Mouse (Mus musculus) CD4-positive, CD25-positive, alpha-beta regulatory T cell, adult 4 months (primary cell): Measurements from ENCODE around the gene Crhbp. TPM values are rescaled to one million over a fixed set of nuclear protein-coding genes. Genes with fewer than 3 reads are reported as not detected.
A peak's percentile ranks its signal among the peaks of the same experiment; 100 is the strongest.

Source experiments
- ATAC-seq: one replicate; pipeline ENCODE4 v1.8.0; 2017
- polyA plus RNA-seq, 2 experiments: library from polyadenylated mRNA; unstranded; fragments of 100-300 nt; shearing (Covaris generic); gene quantifications; one replicate each; pipeline ENCODE4 v1.2.1; 2017

Gene Crhbp
- not detected for polyA plus RNA-seq

DNA sequence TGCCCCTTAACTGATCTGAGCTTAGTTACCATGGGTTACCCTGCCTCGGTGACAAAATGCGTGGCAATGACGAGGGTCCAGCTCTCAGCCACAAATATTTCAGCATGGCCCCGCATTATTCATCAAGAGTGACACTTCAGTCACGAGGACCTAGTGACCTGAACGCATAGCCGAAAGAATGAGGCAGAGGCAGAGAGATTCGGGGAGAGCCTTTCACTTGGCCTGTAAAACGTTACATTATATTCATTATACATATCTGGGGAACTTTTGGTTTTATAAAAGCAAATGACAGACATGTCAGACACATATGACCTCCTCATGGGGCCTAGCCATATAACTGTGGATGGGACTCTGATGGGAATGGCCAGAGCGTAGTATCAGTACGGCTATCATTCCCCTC, at the start of gene Crhbp:
Gene Crhbp, minus strand, starts transcription at position 101 of the 400 bp plus-strand sequence.
- no peak for ATAC-seq

GRCm38 (mm10) chr13:95493296-95493695, 48.6 kb upstream of the Crhbp start:
- no peak for ATAC-seq

GRCm38 (mm10) chr13:95491327-95491726, 46.6 kb upstream of the Crhbp start:
- ATAC-seq: no peak

GRCm38 (mm10) chr13:95484664-95485063, 39.9 kb upstream of the Crhbp start:
- no peak for ATAC-seq

GRCm38 (mm10) chr13:95481428-95481827, 36.7 kb upstream of the Crhbp start:
- ATAC-seq: peak; percentile 47

DNA sequence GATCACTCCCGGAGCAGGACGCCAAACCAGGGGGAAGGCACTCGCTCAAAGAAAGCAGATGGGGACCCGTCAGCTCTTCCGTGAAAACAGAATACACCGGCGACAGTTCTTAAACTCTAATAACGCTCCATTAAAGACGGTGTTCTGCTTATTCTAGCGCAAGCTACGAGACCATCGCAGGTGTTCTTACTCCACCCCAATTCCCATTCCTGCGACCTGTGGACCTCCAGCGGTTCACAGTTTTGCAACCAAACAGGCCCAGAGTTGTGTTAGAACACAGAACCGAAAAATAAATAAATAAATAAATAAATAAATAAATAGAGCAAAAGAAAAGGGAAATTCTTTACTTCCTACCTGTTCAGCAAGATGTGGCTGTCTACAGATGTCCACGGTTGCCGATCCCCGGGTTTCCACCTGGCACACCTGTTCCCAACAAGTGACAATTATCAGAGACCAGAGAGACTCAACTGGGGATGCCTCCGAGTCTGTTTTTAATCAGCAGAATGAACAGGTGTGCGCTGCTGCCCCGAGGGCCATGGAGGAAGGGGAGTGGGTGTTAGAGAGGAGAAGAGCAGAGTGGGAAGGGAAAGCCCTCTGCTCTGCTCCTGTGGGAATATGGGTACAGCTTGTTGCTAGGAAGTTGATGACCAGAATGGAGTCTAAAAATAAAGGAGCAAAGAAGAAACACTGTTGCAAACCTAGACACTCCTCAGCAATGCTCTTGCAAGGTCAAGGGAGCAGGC, 34.1 kb upstream of the Crhbp start, which contains the start of gene S100z:
Gene S100z, minus strand, starts transcription at position 51 of the 743 bp plus-strand sequence.
- ATAC-seq: no peak

GRCm38 (mm10) chr13:95477173-95477572, 32.4 kb upstream of the Crhbp start:
- no peak for ATAC-seq

- ATAC-seq: no peak
These were observed 30.4 kb upstream of the Crhbp start for GRCm38 (mm10) chr13:95475124-95475523.

- no peak for ATAC-seq
These were observed 29.6 kb upstream of the Crhbp start for GRCm38 (mm10) chr13:95474294-95474693.

- ATAC-seq: no peak
These were observed 26.2 kb upstream of the Crhbp start for GRCm38 (mm10) chr13:95470970-95471369.

- no peak for ATAC-seq
These were observed 6.8 kb upstream of the Crhbp start for GRCm38 (mm10) chr13:95451529-95451928.

- ATAC-seq: no peak
These were observed 6.0 kb upstream of the Crhbp start for GRCm38 (mm10) chr13:95450636-95451210.

DNA sequence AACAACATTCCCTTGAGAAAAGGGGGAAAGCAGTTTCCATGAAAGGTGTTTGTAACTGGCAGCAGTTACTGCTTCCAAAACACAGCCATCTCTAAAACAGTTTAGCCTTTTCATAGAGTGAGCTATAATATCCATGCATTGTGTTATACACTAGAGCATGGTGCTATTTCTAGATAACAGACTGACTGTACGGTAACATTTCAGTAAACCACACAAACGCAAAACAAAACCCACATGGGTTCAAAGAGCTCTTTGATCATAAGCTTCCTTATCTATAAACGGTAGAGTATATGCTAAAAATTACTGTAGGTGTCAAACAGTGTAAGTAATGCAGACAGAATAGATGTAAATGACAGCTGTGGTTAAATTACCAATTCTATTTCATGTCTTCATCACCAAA, 5.0 kb upstream of the Crhbp start:
- no peak for ATAC-seq

GRCm38 (mm10) chr13:95444291-95444690, 433 bp downstream of the Crhbp start:
- no peak for ATAC-seq

GRCm38 (mm10) chr13:95443376-95444233, 1.1 kb downstream of the Crhbp start:
- ATAC-seq: no peak

GRCm38 (mm10) chr13:95442901-95443300, 1.8 kb downstream of the Crhbp start:
- ATAC-seq: no peak

GRCm38 (mm10) chr13:95439569-95439968, 5.2 kb downstream of the Crhbp start:
- ATAC-seq: no peak

GRCm38 (mm10) chr13:95431760-95432159, 13.0 kb downstream of the Crhbp start:
- ATAC-seq: no peak

DNA sequence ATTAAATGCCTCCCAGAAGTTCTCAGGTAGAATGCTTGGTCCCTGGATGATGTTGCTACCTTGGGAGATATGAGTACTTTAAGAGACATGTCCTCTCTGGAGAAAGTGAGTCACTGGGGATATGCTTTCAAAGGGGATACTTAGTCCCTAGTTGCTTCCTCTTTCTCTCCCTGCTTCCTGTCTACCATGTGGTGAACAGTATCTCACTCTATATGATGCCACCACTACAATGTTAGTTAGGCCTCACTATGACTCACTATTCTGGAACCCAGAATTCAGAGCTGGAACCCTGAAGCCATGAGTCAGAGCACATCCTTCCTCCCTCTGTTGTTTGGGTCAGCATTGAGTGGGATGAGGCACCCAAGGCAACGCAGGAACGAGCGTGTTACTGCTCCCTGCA, 17.2 kb downstream of the Crhbp start:
- ATAC-seq: no peak

- ATAC-seq: no peak
These were observed 18.3 kb downstream of the Crhbp start for GRCm38 (mm10) chr13:95426421-95426820.

DNA sequence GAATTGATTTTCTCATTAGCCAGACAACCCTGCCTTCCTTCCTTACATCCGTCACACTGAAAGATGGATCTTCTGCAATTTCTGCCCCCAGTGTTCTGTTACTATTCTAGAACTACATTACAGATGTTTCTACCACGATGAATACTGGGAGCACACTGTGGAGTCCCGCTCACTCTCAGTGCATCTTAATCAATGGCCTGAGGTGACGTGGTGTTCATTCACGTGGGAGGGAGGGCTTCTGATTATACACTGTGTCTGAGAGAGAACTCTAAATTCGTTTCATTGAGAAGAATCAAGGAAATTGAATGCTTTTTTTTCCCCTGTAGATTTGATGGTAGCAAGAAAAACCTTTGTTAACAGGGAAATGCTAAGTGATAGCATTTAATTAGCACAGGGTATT, 19.2 kb downstream of the Crhbp start:
- no peak for ATAC-seq

DNA sequence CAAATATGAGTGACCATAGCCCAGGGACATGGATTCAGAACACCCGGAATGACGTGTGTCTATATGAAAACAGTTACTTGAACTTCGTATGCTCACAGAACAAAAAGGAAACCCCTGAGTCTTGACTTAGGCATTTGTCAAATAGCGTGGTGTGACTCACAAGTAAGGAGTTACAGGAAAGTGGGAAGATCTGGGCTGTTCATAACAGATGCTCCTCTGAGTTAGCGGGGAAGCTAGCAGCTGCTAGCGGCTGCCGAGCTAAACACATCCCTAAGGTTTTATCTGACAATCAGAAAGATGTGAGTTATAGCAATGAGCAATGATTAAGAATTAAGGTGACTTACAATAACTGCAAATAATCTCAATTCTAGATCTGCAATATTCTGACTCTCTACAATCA, 19.8 kb downstream of the Crhbp start:
- ATAC-seq: no peak

DNA sequence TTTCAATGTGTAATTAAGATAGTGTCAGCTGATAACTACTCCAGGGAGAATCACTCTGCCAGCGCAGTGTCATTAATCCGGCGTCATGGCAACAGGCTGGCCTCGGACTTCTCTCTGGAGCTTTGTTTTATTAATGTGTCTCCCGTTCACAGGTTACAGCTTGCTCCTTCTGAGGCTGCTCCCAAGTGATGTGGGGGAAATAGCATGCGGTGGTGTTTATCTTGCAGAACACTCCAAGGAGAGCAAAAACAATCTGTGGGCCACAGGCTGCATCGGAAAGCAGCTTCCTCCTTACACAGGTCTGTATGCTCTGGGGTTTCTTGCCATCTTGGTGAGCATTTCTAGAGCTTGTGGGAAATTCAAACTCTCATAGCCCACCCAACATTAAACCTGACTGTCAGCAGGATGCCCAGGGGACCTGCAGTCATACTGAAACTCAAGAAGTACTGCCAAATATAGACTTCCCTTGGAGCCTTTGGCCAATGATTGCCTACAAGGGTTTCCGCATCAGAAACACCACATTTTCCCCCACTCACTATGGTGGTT, 25.4 kb downstream of the Crhbp start:
- ATAC-seq: no peak
